Mouse (Mus musculus) hindbrain, embryonic 13.5 days (tissue): ENCODE data around the gene Creg2. TPM values are rescaled to one million over a fixed set of nuclear protein-coding genes. Genes with fewer than 3 reads are reported as not detected.
"Not testable (repeated sequence)": the region's sequence is repeated elsewhere in the genome, so short reads cannot be mapped to it uniquely, and the experiment has no call there.

Source experiments
- ATAC-seq: fragments of 200-750 bp; cut with Nextera tagmentation; 2 replicates; pipeline ENCODE4 v1.8.0; 2017; ENCODE audit warnings: moderate TSS enrichment; ENCODE audit not compliant: low FRiP score
- H3K27ac ChIP-seq: fragments of 300-500 bp; sonication (generic); 2 replicates; pipeline ENCODE4 v1.5.1; 2015; ENCODE audit warnings: inconsistent platforms, mild to moderate bottlenecking, moderate library complexity
- H3K27me3 ChIP-seq: fragments of 300-500 bp; sonication (generic); 2 replicates; pipeline ENCODE4 v1.6.1; 2015; ENCODE audit warnings: mild to moderate bottlenecking, inconsistent platforms
- H3K36me3 ChIP-seq: fragments of 300-500 bp; sonication (generic); 2 replicates; pipeline ENCODE4 v1.6.1; 2015; ENCODE audit warnings: mild to moderate bottlenecking, inconsistent platforms
- H3K4me1 ChIP-seq: fragments of 300-500 bp; sonication (generic); replicated peaks from 2 replicates; pipeline ENCODE4 v1.6.1; 2015; ENCODE audit warnings: inconsistent platforms
- H3K4me2 ChIP-seq: fragments of 300-500 bp; sonication (generic); 2 replicates; pipeline ENCODE4 v1.6.1; 2015; ENCODE audit warnings: inconsistent platforms, mild to moderate bottlenecking, moderate library complexity
- H3K4me3 ChIP-seq: fragments of 300-500 bp; sonication (generic); 2 replicates; pipeline ENCODE4 v1.5.1; 2015; ENCODE audit warnings: mild to moderate bottlenecking, inconsistent platforms
- H3K9ac ChIP-seq: fragments of 300-500 bp; sonication (generic); 2 replicates; pipeline ENCODE4 v1.6.1; 2015; ENCODE audit warnings: mild to moderate bottlenecking, inconsistent platforms
- H3K9me3 ChIP-seq: fragments of 300-500 bp; sonication (generic); 2 replicates; pipeline ENCODE4 v1.6.1; 2016; ENCODE audit warnings: inconsistent platforms
- WGBS: fragments of 180-500 bp; shearing (Covaris S2); methylation state at CpG from one replicate; pipeline ENCODE4 v1.1.7; 2015; 5-methylcytosine and 5-hydroxymethylcytosine counted together
- polyA plus RNA-seq: library from polyadenylated mRNA; unstranded; fragments of >200 nt; fragmentation: Nextera tagmentation; extraction: Ambion mirVana; gene quantifications from 2 replicates; pipeline ENCODE4 v1.2.1, GENCODE M21; 2015

Creg2 gene
- polyA plus RNA-seq, 1 experiment from 2014 or later, result 4.8 TPM

GRCm38 (mm10) chr1:39618524-39618923 lies 32.8 kb downstream of the Creg2 start:
- no peak overlapping the region for H3K9ac ChIP-seq
- 0 out of 2 replicates have a peak, but pooled peaks cover 2% of the 10 kb centered on the region for H3K4me1 ChIP-seq
- no peak overlapping the region for H3K27ac ChIP-seq
- H3K36me3 ChIP-seq, result 0 out of 2 replicates have a peak, but pooled peaks cover 2% of the 10 kb centered on the region
- ATAC-seq, result no peak
- no peaks in the 10 kb centered on the region; the same call in 1 of the 2 replicates for H3K9me3 ChIP-seq
- no peak overlapping the region for H3K4me3 ChIP-seq
- no peaks in the 10 kb centered on the region for H3K27me3 ChIP-seq
- 33% methylated on average over 8 of the region's 8 CpGs for WGBS
- H3K4me2 ChIP-seq, result no peak overlapping the region

- 0 out of 2 replicates have a peak, but pooled peaks cover 2% of the 10 kb centered on the region for H3K4me1 ChIP-seq
- H3K4me3 ChIP-seq, result no peak overlapping the region
- no peaks in the 10 kb centered on the region for H3K27me3 ChIP-seq
- H3K36me3 ChIP-seq, result no peaks in the 10 kb centered on the region
- H3K9ac ChIP-seq, result no peak overlapping the region
- 78% methylated on average over 6 of the region's 6 CpGs for WGBS
- H3K27ac ChIP-seq, result no peak overlapping the region
- ATAC-seq, result no peak
- no peaks in the 10 kb centered on the region for H3K9me3 ChIP-seq
- H3K4me2 ChIP-seq, result no peak overlapping the region
Observed at GRCm38 (mm10) chr1:39615526-39615925, 35.7 kb downstream of the Creg2 start.

GRCm38 (mm10) chr1:39614462-39615279 lies 36.6 kb downstream of the Creg2 start:
- H3K9me3 ChIP-seq, result no peaks in the 10 kb centered on the region
- H3K36me3 ChIP-seq, result no peaks in the 10 kb centered on the region
- no peaks in the 10 kb centered on the region for H3K27me3 ChIP-seq
- H3K4me1 ChIP-seq, result 0 out of 2 replicates have a peak, but pooled peaks cover 2% of the 10 kb centered on the region
- H3K4me2 ChIP-seq, result no peak overlapping the region
- no peak overlapping the region for H3K27ac ChIP-seq
- WGBS, result 30% methylated on average over 11 of the region's 11 CpGs
- no peak overlapping the region for H3K9ac ChIP-seq
- no peak overlapping the region for H3K4me3 ChIP-seq
- ATAC-seq, result no peak

- Histone ChIP-seq H3K4me3 (no peak overlapping the region), H3K4me2 (no peak overlapping the region), H3K27me3 (no peaks in the 10 kb centered on the region), H3K36me3 (no peaks in the 10 kb centered on the region), H3K9ac (no peak overlapping the region), H3K9me3 (no peaks in the 10 kb centered on the region), H3K4me1 (no peaks in the 10 kb centered on the region), H3K27ac (no peak overlapping the region)
- 88% methylated on average over 3 of the region's 3 CpGs for WGBS
- no peak for ATAC-seq
Observed at GRCm38 (mm10) chr1:39613061-39613460, 38.2 kb downstream of the Creg2 start.

- Histone ChIP-seq H3K36me3 (no peaks in the 10 kb centered on the region), H3K27ac (no peak overlapping the region), H3K27me3 (no peaks in the 10 kb centered on the region), H3K4me2 (no peak overlapping the region), H3K9ac (no peak overlapping the region), H3K4me3 (no peak overlapping the region), H3K9me3 (no peaks in the 10 kb centered on the region), H3K4me1 (no peaks in the 10 kb centered on the region)
- ATAC-seq, result no peak
- 78% methylated on average over 5 of the region's 5 CpGs for WGBS
Observed at GRCm38 (mm10) chr1:39612491-39612890, 38.8 kb downstream of the Creg2 start.

- H3K27ac ChIP-seq, result no peak overlapping the region
- ATAC-seq, result no peak
- H3K27me3 ChIP-seq, result no peaks in the 10 kb centered on the region
- 80% methylated on average over 8 of the region's 8 CpGs for WGBS
- no peak overlapping the region for H3K9ac ChIP-seq
- H3K9me3 ChIP-seq, result no peaks in the 10 kb centered on the region
- no peaks in the 10 kb centered on the region for H3K4me1 ChIP-seq
- no peak overlapping the region for H3K4me3 ChIP-seq
- no peak overlapping the region for H3K4me2 ChIP-seq
- no peaks in the 10 kb centered on the region for H3K36me3 ChIP-seq
Observed at GRCm38 (mm10) chr1:39608534-39608933, 42.7 kb downstream of the Creg2 start.

GRCm38 (mm10) chr1:39602477-39602876 lies 48.8 kb downstream of the Creg2 start:
- no peak overlapping the region for H3K4me2 ChIP-seq
- no peak overlapping the region for H3K4me3 ChIP-seq
- no peaks in the 10 kb centered on the region for H3K36me3 ChIP-seq
- H3K9ac ChIP-seq, result no peak overlapping the region
- H3K27me3 ChIP-seq, result no peaks in the 10 kb centered on the region
- H3K27ac ChIP-seq, result no peak overlapping the region
- no peak for ATAC-seq
- H3K9me3 ChIP-seq, result no peaks in the 10 kb centered on the region
- no peaks in the 10 kb centered on the region for H3K4me1 ChIP-seq
- 94% methylated on average over 3 of the region's 3 CpGs for WGBS

GRCm38 (mm10) chr1:39598726-39599125 lies 52.5 kb downstream of the Creg2 start:
- 70% methylated on average over 11 of the region's 11 CpGs for WGBS

GRCm38 (mm10) chr1:39597135-39597534 lies 54.1 kb downstream of the Creg2 start:
- not testable (repeated sequence) for H3K4me3 ChIP-seq, H3K27ac ChIP-seq, H3K27me3 ChIP-seq, H3K9ac ChIP-seq, H3K4me2 ChIP-seq, H3K4me1 ChIP-seq, ATAC-seq, H3K36me3 ChIP-seq, H3K9me3 ChIP-seq
- WGBS, result 94% methylated on average over 9 of the region's 9 CpGs

More at GRCm38 (mm10) chr1:39598726-39599125, 52.5 kb downstream of the Creg2 start:
- Histone ChIP-seq H3K4me2 (no peak overlapping the region), H3K9ac (no peak overlapping the region), H3K27ac (no peak overlapping the region), H3K4me3 (no peak overlapping the region), H3K36me3 (no peaks in the 10 kb centered on the region), H3K27me3 (no peaks in the 10 kb centered on the region), H3K4me1 (no peaks in the 10 kb centered on the region), H3K9me3 (no peaks in the 10 kb centered on the region)
- no peak for ATAC-seq

GRCm38 (mm10) chr1:39593836-39594235 lies 57.4 kb downstream of the Creg2 start:
- ATAC-seq, result no peak
- H3K9me3 ChIP-seq, result no peaks in the 10 kb centered on the region
- H3K4me3 ChIP-seq, result no peak overlapping the region
- H3K36me3 ChIP-seq, result no peaks in the 10 kb centered on the region
- H3K27ac ChIP-seq, result no peak overlapping the region
- H3K27me3 ChIP-seq, result no peaks in the 10 kb centered on the region
- H3K9ac ChIP-seq, result no peak overlapping the region
- 82% methylated on average over 10 of the region's 10 CpGs for WGBS
- no peaks in the 10 kb centered on the region for H3K4me1 ChIP-seq
- no peak overlapping the region for H3K4me2 ChIP-seq

- H3K27me3 ChIP-seq, result no peaks in the 10 kb centered on the region
- ATAC-seq, result no peak
- no peaks in the 10 kb centered on the region for H3K9me3 ChIP-seq
- H3K27ac ChIP-seq, result no peak overlapping the region
- H3K4me2 ChIP-seq, result no peak overlapping the region
- 81% methylated on average over 4 of the region's 4 CpGs for WGBS
- no peaks in the 10 kb centered on the region for H3K36me3 ChIP-seq
- H3K4me1 ChIP-seq, result no peaks in the 10 kb centered on the region
- H3K4me3 ChIP-seq, result no peak overlapping the region
- H3K9ac ChIP-seq, result no peak overlapping the region
Observed at GRCm38 (mm10) chr1:39592090-39592489, 59.2 kb downstream of the Creg2 start.

GRCm38 (mm10) chr1:39591557-39591956 lies 59.7 kb downstream of the Creg2 start:
- not testable (repeated sequence) for H3K9ac ChIP-seq, H3K9me3 ChIP-seq, H3K4me1 ChIP-seq, ATAC-seq, H3K27me3 ChIP-seq, H3K4me2 ChIP-seq, H3K27ac ChIP-seq, H3K36me3 ChIP-seq, H3K4me3 ChIP-seq
- WGBS, result 70% methylated on average over 1 of the region's 1 CpGs

- Histone ChIP-seq H3K4me3 (no peak overlapping the region), H3K27me3 (no peaks in the 10 kb centered on the region), H3K36me3 (no peaks in the 10 kb centered on the region)
Observed at GRCm38 (mm10) chr1:39590193-39590592, 61.1 kb downstream of the Creg2 start.

More at GRCm38 (mm10) chr1:39590193-39590592, 61.1 kb downstream of the Creg2 start:
- no peak for ATAC-seq
- H3K9ac ChIP-seq, result no peak overlapping the region
- H3K4me2 ChIP-seq, result no peak overlapping the region
- H3K4me1 ChIP-seq, result no peaks in the 10 kb centered on the region
- H3K27ac ChIP-seq, result no peak overlapping the region
- WGBS, result 76% methylated on average over 5 of the region's 5 CpGs
- H3K9me3 ChIP-seq, result no peaks in the 10 kb centered on the region
